Mouse (Mus musculus): ENCODE data around the gene Col6a4. TPM values are rescaled to one million over a fixed set of nuclear protein-coding genes. Genes with fewer than 3 reads are reported as not detected.

Col6a4 gene
- total RNA-seq (2021): under 1 TPM in 1 of 2 experiments, not detected in 1; 0.27 TPM
- long read RNA-seq, experiment 1: 0 reads
- long read RNA-seq, experiment 2: 0 reads

- intact Hi-C loops (cut with DNase I): no loop called here
- DNase-seq: no peak
Measured at GRCm38 (mm10) chr9:106096683-106097082, at the start of gene Col6a4. TSS of gene Col6a4 (minus strand) at chr9:106096783.

DNA sequence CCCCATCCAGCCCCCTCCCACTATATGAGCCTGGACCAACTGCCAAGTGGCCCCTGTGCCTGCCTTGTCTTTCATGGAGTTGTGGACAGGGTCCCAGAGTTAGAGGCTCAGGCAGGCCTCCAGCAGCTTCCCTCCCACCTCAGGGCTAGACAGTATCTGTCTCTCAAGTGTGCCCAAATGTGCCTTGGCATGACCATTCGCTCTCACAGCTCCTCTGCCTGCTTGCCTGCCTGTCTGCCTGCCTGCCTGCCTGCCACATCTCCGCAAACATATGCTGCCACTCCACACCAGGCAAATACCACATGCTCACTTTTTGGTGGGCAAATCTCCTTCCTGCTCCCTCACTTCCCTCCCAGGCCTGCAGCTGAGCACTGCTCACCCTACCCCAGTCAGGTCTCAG is 49.0 kb upstream of the Col6a4 start:
- DNase-seq: no peak
- intact Hi-C loops (cut with DNase I): no loop called here

- intact Hi-C loops (cut with DNase I): no loop called here
- no peak for DNase-seq
Measured at GRCm38 (mm10) chr9:106144176-106144575, 47.6 kb upstream of the Col6a4 start.

DNA sequence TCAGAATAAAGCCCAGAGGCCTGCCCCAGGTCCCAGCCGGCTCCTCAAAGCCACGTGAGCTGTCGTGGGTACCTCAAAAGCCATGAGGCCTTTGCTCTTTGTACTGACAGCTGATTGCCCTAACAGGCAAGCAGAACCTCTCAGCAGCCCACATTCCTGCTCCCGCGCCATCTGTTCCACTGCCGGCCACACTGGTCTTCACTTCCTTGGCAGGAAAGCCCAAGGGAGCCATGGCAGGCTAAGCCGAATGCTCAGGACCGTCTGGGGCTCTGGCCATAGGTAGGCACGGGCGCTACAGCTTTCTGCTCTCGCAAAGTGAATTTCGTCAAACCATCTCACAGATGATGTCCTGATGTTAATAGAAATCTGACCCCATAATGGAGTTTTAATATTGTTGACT is 45.4 kb upstream of the Col6a4 start:
- intact Hi-C loops (cut with DNase I): no loop called here

GRCm38 (mm10) chr9:106139763-106140162 is 43.2 kb upstream of the Col6a4 start:
- peak in 1 of 2 experiments; percentile 22 for DNase-seq
- intact Hi-C loops (cut with DNase I): no loop called here

More for the DNA sequence above, 45.4 kb upstream of the Col6a4 start:
- no peak for DNase-seq

- intact Hi-C loops (cut with DNase I): no loop called here
- no peak for DNase-seq
Measured at GRCm38 (mm10) chr9:106137671-106138216, 41.2 kb upstream of the Col6a4 start.

- intact Hi-C loops (cut with DNase I): no loop called here
- DNase-seq: no peak
Measured at GRCm38 (mm10) chr9:106130250-106130649, 33.7 kb upstream of the Col6a4 start.

DNA sequence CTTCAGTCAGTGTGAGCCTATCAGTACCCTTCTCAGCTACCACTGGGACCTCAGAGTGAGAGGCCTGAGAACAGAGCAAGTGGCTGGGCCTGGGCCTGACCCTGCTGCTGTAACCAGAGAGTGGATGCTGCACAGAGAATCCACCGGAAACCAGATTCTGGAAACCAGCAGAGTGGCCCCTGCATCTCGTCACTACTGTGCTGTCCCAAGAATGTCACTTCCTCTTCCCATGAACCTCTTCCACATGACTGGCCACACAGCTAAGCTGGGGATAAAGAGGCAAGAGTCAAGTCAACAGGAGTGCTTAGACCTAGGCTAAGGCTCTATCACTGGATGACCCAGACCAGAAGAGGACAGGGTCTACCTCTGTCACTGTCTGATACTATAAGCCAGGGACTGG is 32.5 kb upstream of the Col6a4 start:
- intact Hi-C loops (cut with DNase I): no loop called here
- no peak for DNase-seq

DNA sequence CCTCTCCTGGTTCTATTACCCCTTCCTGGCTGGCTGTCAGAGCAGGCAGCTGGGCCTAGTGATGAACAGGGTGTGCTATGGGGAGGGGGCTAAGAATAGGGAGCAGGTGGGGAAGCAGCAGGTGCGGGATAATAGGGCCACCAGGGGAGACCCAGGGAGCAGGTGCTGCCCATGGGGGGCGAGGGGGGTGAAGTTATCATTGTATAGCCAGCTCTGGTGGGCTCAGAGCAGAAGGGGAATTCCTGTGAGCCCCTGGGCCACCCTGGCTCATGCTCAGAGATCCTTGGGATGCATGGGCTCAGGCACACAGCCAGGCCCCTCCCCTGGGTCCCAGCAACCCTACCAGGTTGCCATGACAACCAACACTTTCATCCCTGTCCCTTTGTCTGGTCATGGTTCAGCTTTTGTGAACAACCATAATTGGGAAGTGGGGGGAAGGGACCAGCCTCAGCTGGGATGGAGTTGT is 30.2 kb upstream of the Col6a4 start:
- intact Hi-C loops (cut with DNase I): no loop called here
- DNase-seq: no peak

DNA sequence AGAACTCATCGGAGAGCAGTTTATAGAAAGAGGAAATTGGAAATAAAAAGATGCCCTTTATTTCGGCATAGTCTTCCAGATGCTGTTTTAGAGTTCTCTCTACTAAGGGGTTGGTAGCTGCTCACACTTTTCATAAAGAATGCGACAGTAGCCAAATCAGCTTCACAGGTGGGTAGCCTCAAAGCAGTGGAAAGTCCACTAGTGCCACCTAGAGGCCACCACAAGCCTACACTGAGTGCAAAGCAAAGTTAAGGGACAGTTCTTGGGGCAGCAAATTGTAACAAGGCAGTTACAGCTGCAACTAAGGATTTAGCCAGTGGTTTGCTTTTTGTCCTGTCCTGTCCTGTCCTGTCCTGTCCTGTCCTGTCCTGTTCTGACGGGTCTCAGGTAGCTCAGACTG is 27.0 kb upstream of the Col6a4 start:
- intact Hi-C loops (cut with DNase I): no loop called here
- peak; percentile 18 to 44 for DNase-seq

DNA sequence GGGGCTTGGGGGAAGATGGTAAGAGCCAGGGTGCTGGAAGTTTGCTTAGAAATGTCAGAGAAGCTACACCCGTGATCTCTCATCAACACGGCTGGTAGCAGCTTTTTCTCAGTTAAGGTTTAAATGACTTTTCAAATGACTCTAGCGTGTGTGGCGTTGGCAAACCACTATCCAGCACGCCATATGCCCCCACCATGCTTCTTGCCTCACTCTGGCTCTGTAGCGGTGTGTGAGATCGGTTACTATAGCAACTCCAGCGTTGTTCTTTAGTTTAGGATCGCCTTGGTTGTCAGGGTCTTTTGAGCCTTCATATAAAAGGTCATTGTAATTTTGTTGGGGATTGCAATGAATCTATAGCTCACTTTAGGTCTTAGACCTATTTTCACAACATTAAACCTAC is 22.5 kb upstream of the Col6a4 start:
- intact Hi-C loops (cut with DNase I): loop anchor here (10.0 kb wide), 2 partner anchors 264 to 424 kb away; no protein-coding TSS in a partner anchor
- DNase-seq: no peak

- DNase-seq: no peak
- intact Hi-C loops (cut with DNase I): loop anchor here (10.0 kb wide), 2 partner anchors 261 to 421 kb away; no protein-coding TSS in a partner anchor
Measured at GRCm38 (mm10) chr9:106115801-106116424, 19.3 kb upstream of the Col6a4 start.

DNA sequence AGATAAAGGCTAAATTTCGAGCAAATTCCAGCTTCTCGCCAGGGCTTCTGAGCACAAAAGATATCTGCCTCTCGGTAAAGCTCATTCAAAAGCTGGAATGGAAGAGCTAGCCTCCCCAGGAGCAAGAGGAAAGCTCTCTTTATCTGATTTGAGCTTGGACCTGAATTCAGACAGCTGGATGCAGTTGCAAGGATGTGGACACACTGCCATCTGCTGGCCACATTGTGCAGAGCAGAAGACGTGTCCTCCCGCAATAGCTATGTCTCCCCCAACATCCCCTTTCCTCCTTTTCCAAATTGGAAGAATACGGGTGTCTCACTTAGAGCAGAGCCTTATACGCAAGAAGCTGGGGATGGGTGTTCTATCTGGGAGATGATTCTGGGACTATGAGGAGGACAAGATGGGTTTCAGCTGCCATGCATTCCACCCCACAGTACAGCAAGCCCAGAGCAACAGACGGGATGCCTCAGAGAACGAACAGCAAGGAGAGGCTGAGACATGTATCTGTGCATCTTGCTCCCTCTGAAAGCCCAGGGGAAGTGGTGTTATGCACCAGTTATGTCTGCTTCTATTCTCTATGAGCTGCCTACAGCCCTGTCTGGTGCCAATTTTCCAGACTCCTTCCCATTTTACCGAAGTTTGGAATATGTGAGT is 16.3 kb upstream of the Col6a4 start:
- intact Hi-C loops (cut with DNase I): loop anchor here (10.0 kb wide), 2 partner anchors 258 to 418 kb away; no protein-coding TSS in a partner anchor
- peak; percentile 76 to 83 for DNase-seq

DNA sequence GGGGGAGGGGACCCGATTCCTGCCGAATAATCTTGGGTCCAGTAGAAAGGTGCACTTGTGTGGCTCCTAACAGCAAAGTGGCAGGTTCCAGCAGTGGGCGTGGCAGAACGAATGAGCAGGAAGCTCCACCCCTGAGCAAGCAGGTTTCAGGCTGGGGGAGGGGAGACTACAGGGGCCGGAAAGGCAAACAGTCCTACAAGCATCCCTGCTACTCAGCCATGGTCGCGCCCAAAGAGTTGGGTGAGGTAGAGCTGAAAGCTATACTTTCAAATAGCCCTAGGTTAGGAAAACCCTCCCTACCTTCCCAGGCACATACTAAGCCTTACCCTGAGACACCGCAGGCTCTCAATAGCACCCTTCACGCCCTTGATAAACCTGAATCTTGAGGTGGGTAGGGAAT is 9.7 kb upstream of the Col6a4 start:
- DNase-seq: no peak
- intact Hi-C loops (cut with DNase I): no loop called here

GRCm38 (mm10) chr9:106104401-106104800 is 7.8 kb upstream of the Col6a4 start:
- DNase-seq: no peak
- intact Hi-C loops (cut with DNase I): no loop called here

- DNase-seq: no peak
Measured at GRCm38 (mm10) chr9:106101166-106101565, 4.6 kb upstream of the Col6a4 start.

GRCm38 (mm10) chr9:106100262-106100661 is 3.7 kb upstream of the Col6a4 start:
- intact Hi-C loops (cut with DNase I): no loop called here
- no peak for DNase-seq

More at GRCm38 (mm10) chr9:106101166-106101565, 4.6 kb upstream of the Col6a4 start:
- intact Hi-C loops (cut with DNase I): no loop called here

DNA sequence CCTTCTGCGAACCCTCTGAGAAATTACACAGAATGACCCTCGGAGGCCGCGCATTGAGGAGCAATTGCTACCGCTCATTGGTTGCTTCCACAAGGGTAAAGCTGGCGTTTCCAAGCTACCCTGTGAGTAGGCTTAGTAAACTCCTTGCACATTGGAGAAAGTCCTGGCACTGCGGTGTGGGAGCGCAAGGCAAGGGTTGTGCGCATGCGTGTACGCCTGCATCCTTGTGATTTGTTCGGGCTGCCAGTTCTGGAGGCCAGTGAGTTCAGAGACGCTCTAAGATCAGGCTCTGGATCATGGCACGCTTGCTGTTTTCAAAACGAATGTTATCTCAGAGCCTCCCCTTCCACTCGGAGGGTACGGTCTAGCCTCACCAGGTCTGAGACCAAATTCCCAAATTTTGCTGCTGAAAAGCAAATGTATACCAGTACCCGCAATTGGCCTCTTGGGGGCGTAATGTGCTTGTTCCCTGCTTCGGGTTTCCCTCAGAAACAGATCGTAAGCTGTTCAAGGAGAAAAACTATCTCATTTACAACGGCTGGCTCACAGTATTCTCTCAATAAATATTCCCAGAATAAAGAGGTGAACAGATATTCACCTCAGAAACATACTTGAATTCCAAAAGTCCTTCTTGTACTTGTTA is 2.9 kb upstream of the Col6a4 start:
- DNase-seq: no peak
- intact Hi-C loops (cut with DNase I): no loop called here

- intact Hi-C loops (cut with DNase I): no loop called here
Measured at GRCm38 (mm10) chr9:106081528-106081927, 15.1 kb downstream of the Col6a4 start.

GRCm38 (mm10) chr9:106080261-106081033 is 16.1 kb downstream of the Col6a4 start:
- intact Hi-C loops (cut with DNase I): no loop called here
- DNase-seq: peak; percentile 10 to 37

More at GRCm38 (mm10) chr9:106081528-106081927, 15.1 kb downstream of the Col6a4 start:
- DNase-seq: no peak
